Mouse (Mus musculus) lung, embryonic 14.5 days (tissue): ENCODE results near the gene Rars. TPM values are rescaled to one million over a fixed set of nuclear protein-coding genes. Genes with fewer than 3 reads are reported as not detected.
"Not testable (repeated sequence)": the region's sequence is repeated elsewhere in the genome, so short reads cannot be mapped to it uniquely, and the experiment has no call there.

ENCODE experiments used
- ATAC-seq: fragments of 200-750 bp; cut with Nextera tagmentation; 2 replicates; pipeline ENCODE4 v1.8.0; 2017; ENCODE audit warnings: mild to moderate bottlenecking, moderate TSS enrichment, moderate library complexity; ENCODE audit not compliant: insufficient read depth
- DNase-seq: peaks from one replicate; pipeline ENCODE4 v3.0.0-alpha.2; 2015
- H3K27ac ChIP-seq: fragments of 300-500 bp; sonication (generic); 2 replicates; pipeline ENCODE4 v1.5.1; 2014; ENCODE audit warnings: low read depth, mild to moderate bottlenecking, moderate library complexity
- H3K27me3 ChIP-seq: fragments of 300-500 bp; sonication (generic); 2 replicates; pipeline ENCODE4 v1.6.1; 2014; ENCODE audit warnings: low read length, control low read depth; ENCODE audit not compliant: insufficient read depth
- H3K36me3 ChIP-seq: fragments of 300-500 bp; sonication (generic); 2 replicates; pipeline ENCODE4 v1.6.1; 2014; ENCODE audit warnings: control low read depth; ENCODE audit not compliant: insufficient read depth
- H3K4me1 ChIP-seq: fragments of 300-500 bp; sonication (generic); 2 replicates; pipeline ENCODE4 v1.6.1; 2014; ENCODE audit warnings: antibody characterized with exemption, control low read depth; ENCODE audit not compliant: insufficient read depth
- H3K4me2 ChIP-seq: fragments of 300-500 bp; sonication (generic); 2 replicates; pipeline ENCODE4 v1.6.1; 2014; ENCODE audit warnings: mild to moderate bottlenecking
- H3K4me3 ChIP-seq: fragments of 300-500 bp; sonication (generic); 2 replicates; pipeline ENCODE4 v1.5.1; 2014; ENCODE audit warnings: low read depth, low read length
- H3K9ac ChIP-seq: fragments of 300-500 bp; sonication (generic); 2 replicates; pipeline ENCODE4 v1.6.1; 2014
- H3K9me3 ChIP-seq: fragments of 300-500 bp; sonication (generic); 2 replicates; pipeline ENCODE4 v1.6.1; 2016; ENCODE audit warnings: low read depth, low read length, control low read depth
- CTCF ChIP-seq: IDR thresholded peaks from 2 replicates; pipeline ENCODE4 v1.5.1; 2016; ENCODE audit warnings: antibody characterized with exemption, low read depth
- WGBS: fragments of 180-500 bp; shearing (Covaris S2); extraction: QIAGEN DNeasy Blood & Tissue Kit; methylation state at CpG from one replicate; pipeline ENCODE4 v1.1.7; 2014; 5-methylcytosine and 5-hydroxymethylcytosine counted together
- polyA plus RNA-seq: library from polyadenylated mRNA; unstranded; fragments of >200 nt; fragmentation: Nextera tagmentation; extraction: Ambion mirVana; gene quantifications from 2 replicates; pipeline ENCODE4 v1.2.1, GENCODE M21; 2014

Rars gene
- polyA plus RNA-seq, 1 experiment from 2014 or later: 95.8 TPM

- Histone ChIP-seq H3K9me3 (no peaks in the 10 kb centered on the region), H3K4me2 (no peak overlapping the region), H3K36me3 (peaks cover 92% of the 10 kb centered on the region), H3K27me3 (no peaks in the 10 kb centered on the region), H3K4me3 (no peak overlapping the region), H3K27ac (no peak overlapping the region), H3K9ac (no peak overlapping the region), H3K4me1 (no peaks in the 10 kb centered on the region)
- WGBS: 82% methylated on average over 10 of the region's 10 CpGs
- DNase-seq (no peak), ATAC-seq (no peak)
- TF ChIP-seq CTCF: no peak
These were observed 22.8 kb downstream of the Rars start for GRCm38 (mm10) chr11:35811458-35811857.

- Histone ChIP-seq H3K4me1 (0 out of 2 replicates have a peak, but pooled peaks cover 3% of the 10 kb centered on the region), H3K27ac (no peak overlapping the region), H3K36me3 (0 out of 2 replicates have a peak, but pooled peaks cover 3% of the 10 kb centered on the region), H3K9ac (no peak overlapping the region), H3K4me3 (no peak overlapping the region), H3K4me2 (no peak overlapping the region), H3K9me3 (no peaks in the 10 kb centered on the region), H3K27me3 (peaks cover 36% of the 10 kb centered on the region)
- no peak for TF ChIP-seq CTCF
- ATAC-seq (no peak), DNase-seq (no peak)
- WGBS: 73% methylated on average over 5 of the region's 5 CpGs
These were observed 33.0 kb downstream of the Rars start for GRCm38 (mm10) chr11:35801332-35801731.

GRCm38 (mm10) chr11:35798874-35799273, 35.4 kb downstream of the Rars start, which contains the start of gene Fbll1:
Fbll1 (minus strand) TSS chr11:35798884.
- no peak for TF ChIP-seq CTCF
- Histone ChIP-seq H3K27me3 (peaks cover 42% of the 10 kb centered on the region), H3K27ac (no peak within 1 kb of the TSS), H3K36me3 (no peaks in the 10 kb centered on the region), H3K9me3 (no peaks in the 10 kb centered on the region), H3K4me2 (peak within 1 kb of the TSS; percentile 59), H3K4me3 (peak within 1 kb of the TSS; percentile 33), H3K9ac (no peak within 1 kb of the TSS), H3K4me1 (0 out of 2 replicates have a peak, but pooled peaks cover 3% of the 10 kb centered on the region)
- 16% methylated on average over 11 of the region's 11 CpGs for WGBS
- peak; percentile 93 for DNase-seq
- peak; percentile 47; the same call in 1 of the 2 replicates for ATAC-seq

- Histone ChIP-seq H3K9me3 (no peaks in the 10 kb centered on the region), H3K27ac (no peak overlapping the region), H3K36me3 (no peaks in the 10 kb centered on the region), H3K9ac (no peak overlapping the region), H3K4me3 (peak overlapping the region; percentile 33), H3K27me3 (peaks cover 42% of the 10 kb centered on the region), H3K4me2 (peak overlapping the region; percentile 59), H3K4me1 (0 out of 2 replicates have a peak, but pooled peaks cover 3% of the 10 kb centered on the region)
- no peak for ATAC-seq
- WGBS: 4% methylated on average over 23 of the region's 23 CpGs
- no peak for DNase-seq
- TF ChIP-seq CTCF: no peak
These were observed 35.8 kb downstream of the Rars start for GRCm38 (mm10) chr11:35798495-35798820.

- no peak overlapping the region for H3K9ac ChIP-seq
- ATAC-seq (no peak), DNase-seq (no peak)
- peak overlapping the region; percentile 33 for H3K4me3 ChIP-seq
- H3K4me1 ChIP-seq: 0 out of 2 replicates have a peak, but pooled peaks cover 3% of the 10 kb centered on the region
- 3% methylated on average over 66 of the region's 86 CpGs for WGBS
- H3K27me3 ChIP-seq: peaks cover 42% of the 10 kb centered on the region
- peak overlapping the region; percentile 59 for H3K4me2 ChIP-seq
- no peaks in the 10 kb centered on the region for H3K36me3 ChIP-seq
- no peaks in the 10 kb centered on the region for H3K9me3 ChIP-seq
- TF ChIP-seq CTCF: no peak
- H3K27ac ChIP-seq: no peak overlapping the region
These were observed 36.4 kb downstream of the Rars start for GRCm38 (mm10) chr11:35797751-35798494.

GRCm38 (mm10) chr11:35792800-35793199, 41.5 kb downstream of the Rars start:
- H3K9me3 ChIP-seq, DNase-seq, H3K4me2 ChIP-seq, H3K27ac ChIP-seq, H3K9ac ChIP-seq, H3K4me3 ChIP-seq, ATAC-seq, H3K4me1 ChIP-seq: not testable (repeated sequence)
- WGBS: 74% methylated on average over 5 of the region's 5 CpGs
- peaks cover 21% of the 10 kb centered on the region for H3K27me3 ChIP-seq
- H3K36me3 ChIP-seq: peaks cover 25% of the 10 kb centered on the region

GRCm38 (mm10) chr11:35788443-35788842, 45.9 kb downstream of the Rars start:
- Histone ChIP-seq H3K27ac (no peak overlapping the region), H3K9me3 (no peaks in the 10 kb centered on the region), H3K4me1 (no peaks in the 10 kb centered on the region), H3K4me3 (no peak overlapping the region), H3K4me2 (no peak overlapping the region), H3K9ac (no peak overlapping the region), H3K27me3 (no peaks in the 10 kb centered on the region), H3K36me3 (peaks cover 59% of the 10 kb centered on the region)
- 69% methylated on average over 2 of the region's 2 CpGs for WGBS
- ATAC-seq (no peak), DNase-seq (no peak)
- TF ChIP-seq CTCF: no peak
